Mouse (Mus musculus): ENCODE data around the gene Fmnl1. TPM values are rescaled to one million over a fixed set of nuclear protein-coding genes. Genes with fewer than 3 reads are reported as not detected.

Gene Fmnl1
- polyA plus RNA-seq, 1 experiment from 2014 or later, result 8.6 TPM

- no peaks in the 10 kb centered on the region for H3K27me3 ChIP-seq (replicated peaks)
- H3K4me3 ChIP-seq (replicated peaks), result no peak overlapping the region
- peaks cover 31% of the 10 kb centered on the region for H3K36me3 ChIP-seq
- no peak overlapping the region for H3K9ac ChIP-seq (replicated peaks)
- H3K9me3 ChIP-seq (replicated peaks), result no peaks in the 10 kb centered on the region
- ATAC-seq (ENCODE audit: low FRiP score), result no peak
- H3K27ac ChIP-seq (replicated peaks), result no peak overlapping the region
- H3K4me1 ChIP-seq, result no peaks in the 10 kb centered on the region
- WGBS, result 30% methylated on average over 7 of the region's 7 CpGs
- no peak overlapping the region for H3K4me2 ChIP-seq
Observed at GRCm38 (mm10) chr11:103232966-103233365, 62.1 kb downstream of the Fmnl1 start.

DNA sequence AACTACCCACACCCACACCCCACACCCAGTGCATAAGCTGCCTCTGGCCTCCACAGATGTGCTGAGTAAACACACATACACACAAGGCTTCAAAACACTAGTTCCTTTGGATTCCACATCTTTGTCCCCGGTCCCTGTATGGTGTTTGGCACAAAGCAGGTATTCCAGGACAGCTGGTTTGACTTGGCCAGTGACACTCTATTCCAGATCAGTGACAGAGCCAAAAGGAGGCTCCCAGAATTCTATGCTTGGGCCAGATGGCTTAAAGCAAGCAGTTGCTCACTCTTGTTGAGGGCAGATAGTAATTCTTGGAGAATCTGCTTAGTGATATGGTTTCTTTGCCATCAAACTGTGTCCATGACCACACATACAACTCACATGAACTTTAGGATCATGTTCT lies 63.5 kb downstream of the Fmnl1 start:
- no peak overlapping the region for H3K4me3 ChIP-seq (replicated peaks)
- no peaks in the 10 kb centered on the region for H3K4me1 ChIP-seq
- 68% methylated on average over 1 of the region's 1 CpGs for WGBS
- ATAC-seq (ENCODE audit: low FRiP score), result no peak
- H3K27ac ChIP-seq (replicated peaks), result no peak overlapping the region
- no peak overlapping the region for H3K9ac ChIP-seq (replicated peaks)
- H3K36me3 ChIP-seq, result peaks cover 38% of the 10 kb centered on the region
- no peak overlapping the region for H3K4me2 ChIP-seq
- no peaks in the 10 kb centered on the region for H3K27me3 ChIP-seq (replicated peaks)
- H3K9me3 ChIP-seq (replicated peaks), result no peaks in the 10 kb centered on the region

DNA sequence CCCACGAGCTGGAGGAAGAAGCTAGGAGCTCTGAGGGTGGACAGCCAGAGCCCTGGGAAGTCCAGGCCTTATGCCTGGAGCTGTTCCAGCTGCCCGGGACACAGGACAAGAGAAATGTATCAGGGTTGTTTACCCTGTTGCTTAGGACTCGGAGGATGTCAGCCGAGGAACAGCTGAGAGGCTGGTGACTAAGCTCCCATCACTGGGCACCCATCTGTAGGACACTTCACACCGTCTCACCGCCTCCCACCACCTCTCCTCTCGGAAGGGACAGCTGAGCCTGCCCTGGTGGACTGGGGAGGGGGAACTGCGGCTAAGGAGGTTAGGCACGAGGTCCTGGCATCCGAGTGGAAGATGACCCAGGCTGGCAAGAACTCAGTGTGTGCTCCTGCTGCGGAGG lies 64.8 kb downstream of the Fmnl1 start:
- no peaks in the 10 kb centered on the region for H3K9me3 ChIP-seq (replicated peaks)
- no peak overlapping the region for H3K4me3 ChIP-seq (replicated peaks)
- no peaks in the 10 kb centered on the region for H3K27me3 ChIP-seq (replicated peaks)
- peaks cover under 1% of the 10 kb centered on the region; the same call in 1 of the 2 replicates for H3K4me1 ChIP-seq
- ATAC-seq (ENCODE audit: low FRiP score), result no peak
- H3K36me3 ChIP-seq, result peaks cover 30% of the 10 kb centered on the region
- H3K9ac ChIP-seq (replicated peaks), result no peak overlapping the region
- WGBS, result 73% methylated on average over 11 of the region's 11 CpGs
- H3K4me2 ChIP-seq, result no peak overlapping the region
- no peak overlapping the region for H3K27ac ChIP-seq (replicated peaks)

DNA sequence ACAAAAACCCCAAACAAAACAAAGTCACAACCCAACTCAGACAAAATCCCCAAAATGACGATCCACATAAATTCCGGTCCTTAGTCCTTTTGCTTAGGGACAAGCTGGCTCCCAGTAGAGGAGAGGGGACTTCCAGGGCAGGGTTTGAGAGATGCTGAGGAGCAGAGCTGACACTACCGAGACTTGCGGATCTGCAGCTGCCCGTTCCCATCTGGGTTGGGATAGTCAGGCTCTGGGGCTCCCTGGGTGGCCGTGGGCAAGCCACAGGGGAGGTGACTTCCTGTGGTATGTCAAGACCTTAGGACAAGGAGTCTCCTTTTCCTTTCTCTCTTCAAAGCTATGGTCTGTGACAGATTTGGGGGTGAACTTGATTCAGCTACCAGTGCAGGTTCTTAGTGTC lies 65.5 kb downstream of the Fmnl1 start:
- WGBS, result 91% methylated on average over 6 of the region's 6 CpGs
- Histone ChIP-seq H3K4me3 (replicated peaks) (no peak overlapping the region), H3K4me1 (peaks cover 8% of the 10 kb centered on the region), H3K9ac (replicated peaks) (no peak overlapping the region), H3K9me3 (replicated peaks) (no peaks in the 10 kb centered on the region), H3K27me3 (replicated peaks) (no peaks in the 10 kb centered on the region), H3K4me2 (no peak overlapping the region), H3K36me3 (peaks cover 26% of the 10 kb centered on the region), H3K27ac (replicated peaks) (no peak overlapping the region)
- ATAC-seq (ENCODE audit: low FRiP score), result no peak

DNA sequence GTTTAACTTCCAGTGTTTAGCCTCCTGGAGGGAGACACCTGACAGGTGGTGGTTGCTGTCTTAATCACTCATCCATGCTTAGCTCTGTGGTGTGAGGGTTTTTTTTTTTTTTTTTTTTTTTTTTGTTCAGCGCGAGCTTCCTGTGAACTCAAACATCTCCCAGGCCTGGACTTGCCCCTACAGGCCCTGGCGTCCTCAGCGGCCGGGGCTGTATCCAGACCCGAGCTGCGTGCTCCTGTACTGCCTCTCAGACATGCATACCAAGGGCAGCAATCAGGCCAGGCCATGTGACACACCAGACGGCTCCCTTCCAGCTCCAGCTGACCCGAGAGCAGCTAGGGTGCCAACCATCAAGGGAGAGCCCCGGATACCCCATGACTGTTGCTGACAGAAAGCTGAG lies 66.0 kb downstream of the Fmnl1 start:
- H3K4me1 ChIP-seq, result peaks cover 12% of the 10 kb centered on the region
- no peak overlapping the region for H3K4me2 ChIP-seq
- H3K36me3 ChIP-seq, result peaks cover 26% of the 10 kb centered on the region
- ATAC-seq (ENCODE audit: low FRiP score), result no peak
- 87% methylated on average over 10 of the region's 10 CpGs for WGBS
- no peak overlapping the region for H3K9ac ChIP-seq (replicated peaks)
- no peak overlapping the region for H3K4me3 ChIP-seq (replicated peaks)
- H3K27ac ChIP-seq (replicated peaks), result no peak overlapping the region
- H3K27me3 ChIP-seq (replicated peaks), result no peaks in the 10 kb centered on the region
- H3K9me3 ChIP-seq (replicated peaks), result no peaks in the 10 kb centered on the region

GRCm38 (mm10) chr11:103237757-103238156 lies 66.8 kb downstream of the Fmnl1 start:
- Histone ChIP-seq H3K9me3 (replicated peaks) (no peaks in the 10 kb centered on the region), H3K4me1 (peaks cover 12% of the 10 kb centered on the region), H3K27ac (replicated peaks) (no peak overlapping the region), H3K36me3 (peaks cover 26% of the 10 kb centered on the region), H3K9ac (replicated peaks) (no peak overlapping the region), H3K4me3 (replicated peaks) (no peak overlapping the region), H3K27me3 (replicated peaks) (no peaks in the 10 kb centered on the region), H3K4me2 (no peak overlapping the region)
- no peak for ATAC-seq (ENCODE audit: low FRiP score)
- WGBS, result 69% methylated on average over 9 of the region's 9 CpGs

- WGBS, result 54% methylated on average over 7 of the region's 7 CpGs
- no peaks in the 10 kb centered on the region for H3K27me3 ChIP-seq (replicated peaks)
- no peak overlapping the region for H3K27ac ChIP-seq (replicated peaks)
- no peaks in the 10 kb centered on the region for H3K9me3 ChIP-seq (replicated peaks)
- peaks cover 26% of the 10 kb centered on the region for H3K36me3 ChIP-seq
- H3K9ac ChIP-seq (replicated peaks), result no peak overlapping the region
- ATAC-seq (ENCODE audit: low FRiP score), result no peak
- peaks cover 17% of the 10 kb centered on the region for H3K4me1 ChIP-seq
- H3K4me3 ChIP-seq (replicated peaks), result no peak overlapping the region
- no peak overlapping the region for H3K4me2 ChIP-seq
Observed at GRCm38 (mm10) chr11:103240740-103241139, 69.8 kb downstream of the Fmnl1 start.

GRCm38 (mm10) chr11:103244856-103245255 lies 73.9 kb downstream of the Fmnl1 start:
- no peak overlapping the region for H3K9ac ChIP-seq (replicated peaks)
- no peaks in the 10 kb centered on the region for H3K9me3 ChIP-seq (replicated peaks)
- H3K4me3 ChIP-seq (replicated peaks), result no peak overlapping the region
- peaks cover 41% of the 10 kb centered on the region for H3K4me1 ChIP-seq
- no peak for ATAC-seq (ENCODE audit: low FRiP score)
- 0 out of 2 replicates have a peak, but pooled peaks cover 2% of the 10 kb centered on the region for H3K36me3 ChIP-seq
- H3K4me2 ChIP-seq, result no peak overlapping the region
- whole genome bisulfite sequencing, result 74% methylated on average over 4 of the region's 4 CpGs
- H3K27ac ChIP-seq (replicated peaks), result no peak overlapping the region
- H3K27me3 ChIP-seq (replicated peaks), result no peaks in the 10 kb centered on the region

DNA sequence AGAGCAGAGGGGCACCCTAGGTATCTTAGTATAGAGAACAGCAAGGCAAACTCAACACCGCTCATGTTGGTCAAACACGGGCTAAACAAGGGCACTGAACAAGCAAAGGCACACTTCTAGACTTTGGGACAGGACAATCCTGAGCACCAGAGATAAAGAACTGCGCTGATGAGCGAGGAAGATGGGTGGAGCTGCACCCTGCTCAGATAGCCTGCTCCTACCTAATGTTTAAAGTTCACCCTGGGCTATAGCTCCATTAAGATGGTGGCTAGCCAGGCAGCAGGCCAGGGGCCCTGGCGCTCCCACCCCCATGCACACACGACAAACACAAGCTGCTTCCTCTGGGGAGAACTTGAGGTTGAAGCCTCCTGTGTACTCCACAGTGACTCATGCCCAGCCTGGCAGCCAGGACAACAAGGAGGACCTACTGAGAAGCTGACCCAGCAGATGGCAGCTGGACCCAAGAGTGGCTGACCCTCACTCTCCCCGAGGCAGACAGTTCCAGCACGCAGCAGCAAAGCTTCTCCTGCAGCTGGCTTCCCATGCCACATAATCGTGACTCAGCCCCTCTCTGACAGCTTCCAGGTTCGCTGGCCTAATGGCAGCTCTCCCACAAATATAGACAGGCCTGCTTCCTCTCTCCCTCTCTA lies 75.3 kb downstream of the Fmnl1 start:
- no peak overlapping the region for H3K9ac ChIP-seq (replicated peaks)
- H3K9me3 ChIP-seq (replicated peaks), result no peaks in the 10 kb centered on the region
- H3K27ac ChIP-seq (replicated peaks), result peak overlapping the region; percentile 48
- peaks cover 36% of the 10 kb centered on the region for H3K4me1 ChIP-seq
- 72% methylated on average over 10 of the region's 10 CpGs for WGBS
- no peak overlapping the region for H3K4me2 ChIP-seq
- no peak for ATAC-seq (ENCODE audit: low FRiP score)
- no peaks in the 10 kb centered on the region for H3K36me3 ChIP-seq
- H3K27me3 ChIP-seq (replicated peaks), result no peaks in the 10 kb centered on the region
- no peak overlapping the region for H3K4me3 ChIP-seq (replicated peaks)

GRCm38 (mm10) chr11:103246731-103247290 lies 75.9 kb downstream of the Fmnl1 start:
- Histone ChIP-seq H3K9ac (replicated peaks) (no peak overlapping the region), H3K4me1 (peaks cover 30% of the 10 kb centered on the region), H3K9me3 (replicated peaks) (no peaks in the 10 kb centered on the region), H3K27ac (replicated peaks) (peak overlapping the region; percentile 48), H3K36me3 (no peaks in the 10 kb centered on the region), H3K27me3 (replicated peaks) (no peaks in the 10 kb centered on the region), H3K4me2 (no peak overlapping the region), H3K4me3 (replicated peaks) (no peak overlapping the region)
- ATAC-seq (ENCODE audit: low FRiP score), result no peak
- WGBS, result 79% methylated on average over 4 of the region's 4 CpGs

DNA sequence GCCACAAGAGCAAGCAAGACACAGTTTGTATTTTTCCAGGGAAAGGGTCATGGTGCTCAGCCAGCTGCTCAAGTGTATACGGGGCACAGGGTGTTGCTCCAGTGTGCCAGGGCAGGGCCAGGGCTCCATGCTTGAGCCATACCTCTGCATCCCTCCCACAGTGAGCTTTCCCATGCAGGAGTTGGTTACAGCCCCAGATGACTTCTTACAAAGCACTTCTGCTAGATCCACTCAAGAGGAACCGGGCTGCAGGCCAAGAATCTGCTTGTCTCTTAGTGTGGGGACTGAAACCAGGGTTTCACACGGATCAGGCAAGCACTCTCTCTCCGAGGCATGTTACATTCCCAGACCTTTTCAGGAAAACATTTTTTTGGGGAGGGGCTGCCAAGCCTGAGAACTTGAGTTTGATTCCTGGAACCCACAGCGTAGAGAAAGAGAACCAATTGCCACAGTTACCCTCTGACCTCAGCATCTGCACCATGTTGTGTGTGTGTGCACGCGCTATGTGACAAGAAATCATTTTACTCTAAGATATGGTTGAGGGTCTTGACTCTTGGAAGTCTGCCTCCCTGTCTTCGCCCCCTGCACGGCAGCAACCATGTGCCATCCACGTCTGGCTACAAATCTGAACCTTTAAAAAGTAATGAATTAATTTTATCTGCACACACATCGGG lies 76.7 kb downstream of the Fmnl1 start:
- H3K9me3 ChIP-seq (replicated peaks), result no peaks in the 10 kb centered on the region
- no peak overlapping the region for H3K4me2 ChIP-seq
- ATAC-seq (ENCODE audit: low FRiP score), result no peak
- no peak overlapping the region for H3K9ac ChIP-seq (replicated peaks)
- no peaks in the 10 kb centered on the region for H3K36me3 ChIP-seq
- peak overlapping the region; percentile 65 for H3K27ac ChIP-seq (replicated peaks)
- H3K27me3 ChIP-seq (replicated peaks), result no peaks in the 10 kb centered on the region
- WGBS, result 64% methylated on average over 11 of the region's 11 CpGs
- peaks cover 30% of the 10 kb centered on the region for H3K4me1 ChIP-seq
- H3K4me3 ChIP-seq (replicated peaks), result no peak overlapping the region
